Mouse (Mus musculus): ENCODE measurements around the gene Gatb.

Gatb gene

GRCm38 (mm10) chr3:85594452-85594851, 20.5 kb downstream of the Gatb start:
- WGBS: 83% methylated on average over 3 of the region's 3 CpGs

GRCm38 (mm10) chr3:85599526-85599925, 25.6 kb downstream of the Gatb start:
- WGBS: 86% methylated on average over 3 of the region's 3 CpGs

GRCm38 (mm10) chr3:85601841-85602305, 28.0 kb downstream of the Gatb start:
- WGBS: 67% methylated on average over 3 of the region's 3 CpGs

GRCm38 (mm10) chr3:85603811-85604210, 29.9 kb downstream of the Gatb start:
- 95% methylated on average over 1 of the region's 1 CpGs for WGBS

- WGBS: 95% methylated on average over 3 of the region's 3 CpGs
These were observed 33.0 kb downstream of the Gatb start for GRCm38 (mm10) chr3:85606912-85607311.

GRCm38 (mm10) chr3:85607753-85608152, 33.8 kb downstream of the Gatb start:
- WGBS: 53% methylated on average over 2 of the region's 2 CpGs

- 98% methylated on average over 1 of the region's 1 CpGs for WGBS
These were observed 42.5 kb downstream of the Gatb start for GRCm38 (mm10) chr3:85616389-85616788.

GRCm38 (mm10) chr3:85618885-85619284, 45.0 kb downstream of the Gatb start:
- WGBS: 76% methylated on average over 6 of the region's 6 CpGs

GRCm38 (mm10) chr3:85619345-85619744, 45.4 kb downstream of the Gatb start:
- WGBS: 65% methylated on average over 5 of the region's 5 CpGs

GRCm38 (mm10) chr3:85619751-85620150, 45.8 kb downstream of the Gatb start:
- WGBS: 73% methylated on average over 1 of the region's 1 CpGs

GRCm38 (mm10) chr3:85629895-85630510, 56.1 kb downstream of the Gatb start:
- 65% methylated on average over 4 of the region's 4 CpGs for WGBS

- 75% methylated on average over 2 of the region's 2 CpGs for WGBS
These were observed 59.8 kb downstream of the Gatb start for GRCm38 (mm10) chr3:85633733-85634132.

- 53% methylated on average over 8 of the region's 8 CpGs for WGBS
These were observed 60.6 kb downstream of the Gatb start for GRCm38 (mm10) chr3:85634389-85635125.

- 72% methylated on average over 2 of the region's 2 CpGs for WGBS
These were observed 61.2 kb downstream of the Gatb start for GRCm38 (mm10) chr3:85635126-85635419.

- 70% methylated on average over 2 of the region's 2 CpGs for WGBS
These were observed 61.7 kb downstream of the Gatb start for GRCm38 (mm10) chr3:85635591-85635990.

- WGBS: 59% methylated on average over 5 of the region's 5 CpGs
These were observed 63.0 kb downstream of the Gatb start for GRCm38 (mm10) chr3:85636716-85637447.

- WGBS: 54% methylated on average over 3 of the region's 3 CpGs
These were observed 67.8 kb downstream of the Gatb start for GRCm38 (mm10) chr3:85641751-85642150.

- 90% methylated on average over 3 of the region's 3 CpGs for WGBS
These were observed 70.9 kb downstream of the Gatb start for GRCm38 (mm10) chr3:85644814-85645213.

GRCm38 (mm10) chr3:85645517-85646004, 71.6 kb downstream of the Gatb start:
- 90% methylated on average over 7 of the region's 7 CpGs for WGBS

- WGBS: 88% methylated on average over 4 of the region's 4 CpGs
These were observed 75.3 kb downstream of the Gatb start for GRCm38 (mm10) chr3:85649176-85649575.

GRCm38 (mm10) chr3:85652727-85653665, 79.1 kb downstream of the Gatb start:
- 62% methylated on average over 4 of the region's 4 CpGs for WGBS

Data from cerebral cortex, adult 2 months (tissue).